Mouse (Mus musculus): ENCODE measurements around the gene Nsl1. TPM values are rescaled to one million over a fixed set of nuclear protein-coding genes. Genes with fewer than 3 reads are reported as not detected.
"Not testable (repeated sequence)": the region's sequence is repeated elsewhere in the genome, so short reads cannot be mapped to it uniquely, and the experiment has no call there.

Gene Nsl1
- 10.2 and 10.8 TPM in 2 replicates for polyA plus RNA-seq (2015; fragmentation: Nextera tagmentation; extraction: Ambion mirVana)

DNA sequence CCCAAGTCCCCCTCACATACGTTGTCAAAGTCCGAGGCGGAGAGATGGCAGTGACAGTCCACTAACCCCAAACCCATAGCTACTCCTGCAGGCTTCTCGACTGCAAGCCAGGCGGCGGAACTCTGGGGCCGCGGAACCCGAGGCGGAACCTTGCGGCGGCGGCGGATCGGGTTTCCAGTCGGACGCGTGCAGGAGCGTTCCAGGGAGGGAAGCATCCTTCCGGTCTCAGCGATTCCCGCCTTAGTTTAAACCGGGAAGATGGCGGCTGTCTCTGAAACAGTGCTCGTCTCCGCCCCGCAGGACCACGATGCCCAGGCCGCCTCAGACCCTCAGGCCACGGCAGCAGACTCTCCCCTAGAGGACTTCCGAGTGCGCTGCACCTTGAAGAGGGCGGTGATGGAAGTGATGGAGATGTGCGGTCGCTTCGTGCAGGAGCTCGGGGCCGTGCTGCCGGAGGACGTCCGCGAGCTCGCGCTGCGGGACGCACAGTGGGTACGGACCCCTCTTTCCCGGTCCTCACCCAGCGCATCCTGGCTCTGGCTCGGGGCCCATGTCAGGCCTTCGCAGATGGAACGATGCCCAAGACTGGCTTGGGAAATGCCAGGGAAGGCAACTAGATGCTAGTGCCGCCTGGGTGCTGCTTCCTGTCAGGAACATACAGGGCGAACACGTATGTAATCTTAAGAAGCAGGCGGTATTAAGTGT is at the start of gene Nsl1, which contains the start of gene Tatdn3:
TSS of gene Nsl1 (plus strand) at position 232 of the 705 bp plus-strand sequence.
TSS of gene Tatdn3 (minus strand) at position 152 of the 705 bp plus-strand sequence.
- WGBS: under 1% methylated on average over 56 of the region's 56 CpGs
- peak within 1 kb of the TSS; percentile 82 for H3K4me2 ChIP-seq (replicated peaks)
- no peaks in the 10 kb centered on the region for H3K27me3 ChIP-seq
- H3K27ac ChIP-seq: peak within 1 kb of the TSS; percentile 60; the same call in 1 of the 2 replicates
- H3K9ac ChIP-seq (replicated peaks): peak within 1 kb of the TSS; percentile 81
- H3K4me1 ChIP-seq (replicated peaks): peaks cover 18% of the 10 kb centered on the region
- ATAC-seq: peak; percentile 96
- peak within 1 kb of the TSS; percentile 88 for H3K4me3 ChIP-seq (replicated peaks)
- H3K9me3 ChIP-seq: no peaks in the 10 kb centered on the region
- 0 out of 2 replicates have a peak, but pooled peaks cover 4% of the 10 kb centered on the region for H3K36me3 ChIP-seq

GRCm38 (mm10) chr1:191014271-191014670 is 48.5 kb upstream of the Nsl1 start:
- Histone ChIP-seq H3K4me3 (replicated peaks) (no peak overlapping the region), H3K4me2 (replicated peaks) (no peak overlapping the region), H3K9ac (replicated peaks) (no peak overlapping the region), H3K27me3 (no peaks in the 10 kb centered on the region), H3K9me3 (no peaks in the 10 kb centered on the region), H3K36me3 (peaks cover 54% of the 10 kb centered on the region), H3K27ac (no peak overlapping the region), H3K4me1 (replicated peaks) (no peaks in the 10 kb centered on the region)
- no peak for ATAC-seq
- 93% methylated on average over 3 of the region's 3 CpGs for WGBS

DNA sequence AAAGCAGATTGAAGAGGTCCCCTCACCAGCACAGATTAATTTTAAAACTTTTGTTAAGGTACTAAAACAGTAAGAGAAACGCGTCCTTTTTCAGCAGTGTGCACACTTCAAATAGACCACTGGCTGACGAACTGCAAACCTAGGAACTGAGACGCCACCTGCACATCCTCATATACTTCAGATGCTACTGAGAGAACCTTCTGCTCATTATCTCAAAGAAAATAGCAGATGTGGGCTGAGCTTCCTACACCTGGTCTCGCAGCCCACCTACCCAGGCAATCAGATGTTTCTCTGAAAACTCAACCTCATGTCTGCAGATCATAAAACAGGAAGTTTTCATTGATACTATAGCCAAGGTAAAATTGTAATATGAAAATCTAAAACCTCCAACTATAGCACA is 43.0 kb upstream of the Nsl1 start:
- no peak overlapping the region for H3K27ac ChIP-seq
- WGBS: 94% methylated on average over 5 of the region's 5 CpGs
- H3K27me3 ChIP-seq: no peaks in the 10 kb centered on the region
- no peak for ATAC-seq
- H3K9me3 ChIP-seq: no peaks in the 10 kb centered on the region
- H3K4me2 ChIP-seq (replicated peaks): no peak overlapping the region
- H3K36me3 ChIP-seq: peaks cover 15% of the 10 kb centered on the region
- peaks cover 5% of the 10 kb centered on the region for H3K4me1 ChIP-seq (replicated peaks)
- no peak overlapping the region for H3K4me3 ChIP-seq (replicated peaks)
- H3K9ac ChIP-seq (replicated peaks): no peak overlapping the region

- H3K4me2 ChIP-seq (replicated peaks): no peak overlapping the region
- ATAC-seq: no peak
- H3K4me3 ChIP-seq (replicated peaks): no peak overlapping the region
- no peaks in the 10 kb centered on the region for H3K27me3 ChIP-seq
- no peaks in the 10 kb centered on the region for H3K9me3 ChIP-seq
- H3K9ac ChIP-seq (replicated peaks): no peak overlapping the region
- peaks cover 12% of the 10 kb centered on the region for H3K36me3 ChIP-seq
- H3K27ac ChIP-seq: no peak overlapping the region
- WGBS: 90% methylated on average over 3 of the region's 3 CpGs
- H3K4me1 ChIP-seq (replicated peaks): peaks cover 11% of the 10 kb centered on the region
Observed at GRCm38 (mm10) chr1:191020217-191020924, 42.4 kb upstream of the Nsl1 start.

DNA sequence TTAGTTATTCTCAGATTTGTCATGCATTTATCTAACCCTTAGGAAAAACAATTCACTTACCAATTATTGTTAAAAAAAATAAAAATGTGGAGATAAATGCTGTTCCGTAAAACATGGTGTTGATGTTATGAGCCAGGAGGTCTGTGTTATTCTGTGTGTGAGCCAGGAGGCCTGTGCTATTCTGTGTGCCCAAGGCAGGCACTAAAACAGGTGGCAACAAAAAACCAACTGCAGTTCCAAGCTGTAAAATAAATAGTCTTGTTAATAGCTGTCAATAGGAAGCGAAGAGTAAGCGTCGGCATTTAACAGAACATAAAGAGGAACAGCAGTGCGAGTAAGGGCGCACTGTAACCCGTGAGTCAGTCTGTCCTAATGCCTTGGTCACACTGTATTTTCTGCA is 41.8 kb upstream of the Nsl1 start:
- Histone ChIP-seq H3K36me3 (peaks cover 12% of the 10 kb centered on the region), H3K4me2 (replicated peaks) (no peak overlapping the region), H3K27me3 (no peaks in the 10 kb centered on the region), H3K27ac (no peak overlapping the region), H3K9ac (replicated peaks) (no peak overlapping the region), H3K9me3 (no peaks in the 10 kb centered on the region), H3K4me1 (replicated peaks) (peaks cover 12% of the 10 kb centered on the region), H3K4me3 (replicated peaks) (no peak overlapping the region)
- whole genome bisulfite sequencing: 92% methylated on average over 7 of the region's 7 CpGs
- no peak for ATAC-seq

GRCm38 (mm10) chr1:191023140-191023539 is 39.7 kb upstream of the Nsl1 start:
- H3K4me1 ChIP-seq (replicated peaks): peaks cover 20% of the 10 kb centered on the region
- no peak overlapping the region for H3K27ac ChIP-seq
- ATAC-seq: no peak
- no peaks in the 10 kb centered on the region for H3K27me3 ChIP-seq
- H3K9ac ChIP-seq (replicated peaks): no peak overlapping the region
- H3K4me3 ChIP-seq (replicated peaks): no peak overlapping the region
- H3K36me3 ChIP-seq: peaks cover 12% of the 10 kb centered on the region
- no peak overlapping the region for H3K4me2 ChIP-seq (replicated peaks)
- 94% methylated on average over 2 of the region's 2 CpGs for WGBS
- H3K9me3 ChIP-seq: no peaks in the 10 kb centered on the region

DNA sequence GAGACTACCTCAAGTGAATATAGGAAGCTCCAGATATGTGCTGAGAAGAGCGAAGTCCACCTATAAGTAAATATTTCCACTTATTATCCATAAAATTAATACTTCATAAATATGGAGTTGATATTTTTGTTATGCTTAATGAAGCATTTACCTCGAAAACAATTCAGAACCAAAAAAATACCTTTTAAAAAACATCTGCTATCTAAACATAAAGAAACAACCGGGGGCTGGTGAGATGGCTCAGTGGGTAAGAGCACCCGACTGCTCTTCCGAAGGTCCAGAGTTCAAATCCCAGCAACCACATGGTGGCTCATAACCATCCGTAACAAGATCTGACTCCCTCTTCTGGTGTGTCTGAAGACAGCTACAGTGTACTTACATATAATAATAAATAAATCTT is 39.0 kb upstream of the Nsl1 start:
- H3K4me2 ChIP-seq (replicated peaks); H3K4me3 ChIP-seq (replicated peaks); H3K27ac ChIP-seq; ATAC-seq; H3K9ac ChIP-seq (replicated peaks); H3K9me3 ChIP-seq; H3K27me3 ChIP-seq: not testable (repeated sequence)
- Histone ChIP-seq H3K4me1 (replicated peaks) (peaks cover 20% of the 10 kb centered on the region), H3K36me3 (peaks cover 12% of the 10 kb centered on the region)
- whole genome bisulfite sequencing: 92% methylated on average over 5 of the region's 6 CpGs

- Histone ChIP-seq H3K36me3 (peaks cover 7% of the 10 kb centered on the region; the same call in 1 of the 2 replicates), H3K4me1 (replicated peaks) (peaks cover 20% of the 10 kb centered on the region), H3K9ac (replicated peaks) (peak overlapping the region; percentile 93), H3K4me2 (replicated peaks) (peak overlapping the region; percentile 98), H3K27ac (peak overlapping the region; percentile 86), H3K9me3 (no peaks in the 10 kb centered on the region), H3K4me3 (replicated peaks) (peak overlapping the region; percentile 76), H3K27me3 (no peaks in the 10 kb centered on the region)
- 2% methylated on average over 69 of the region's 69 CpGs for WGBS
- ATAC-seq: peak; percentile 71; the same call in 1 of the 2 replicates
Observed at GRCm38 (mm10) chr1:191025016-191026012, 37.5 kb upstream of the Nsl1 start.

GRCm38 (mm10) chr1:191026021-191026713 is 36.6 kb upstream of the Nsl1 start, which contains the start of gene Flvcr1:
TSS of gene Flvcr1 (minus strand) at chr1:191026158.
- H3K27ac ChIP-seq: peak within 1 kb of the TSS; percentile 93
- under 1% methylated on average over 50 of the region's 50 CpGs for WGBS

DNA sequence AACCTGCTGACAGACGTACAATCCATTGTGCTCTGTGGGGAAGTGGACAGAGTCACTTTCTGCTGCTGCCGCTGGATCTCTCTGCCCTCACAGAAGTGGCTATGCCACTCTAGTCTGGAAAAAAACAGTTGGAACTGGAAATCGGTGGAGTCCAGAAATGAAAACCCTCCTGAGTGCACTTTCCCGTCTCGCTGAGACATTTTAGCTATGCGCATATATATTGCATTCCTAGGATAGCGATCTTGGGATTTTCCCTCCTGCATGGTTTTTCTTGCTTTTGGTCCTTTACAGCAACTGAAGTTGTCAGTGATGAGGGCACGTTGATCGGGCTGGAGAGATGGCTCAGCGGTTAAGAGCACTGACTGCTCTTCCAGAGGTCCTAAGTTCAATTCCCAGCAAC is 32.6 kb upstream of the Nsl1 start:
- H3K4me2 ChIP-seq (replicated peaks): no peak overlapping the region
- no peak overlapping the region for H3K4me3 ChIP-seq (replicated peaks)
- peaks cover 11% of the 10 kb centered on the region for H3K4me1 ChIP-seq (replicated peaks)
- H3K36me3 ChIP-seq: no peaks in the 10 kb centered on the region
- 60% methylated on average over 10 of the region's 10 CpGs for WGBS
- ATAC-seq: no peak
- H3K9ac ChIP-seq (replicated peaks): no peak overlapping the region
- H3K9me3 ChIP-seq: no peaks in the 10 kb centered on the region
- no peak overlapping the region for H3K27ac ChIP-seq
- no peaks in the 10 kb centered on the region for H3K27me3 ChIP-seq

More at GRCm38 (mm10) chr1:191026021-191026713, 36.6 kb upstream of the Nsl1 start, which contains the start of gene Flvcr1:
- Histone ChIP-seq H3K36me3 (peaks cover 7% of the 10 kb centered on the region; the same call in 1 of the 2 replicates), H3K4me1 (replicated peaks) (peaks cover 20% of the 10 kb centered on the region), H3K9me3 (no peaks in the 10 kb centered on the region), H3K4me2 (replicated peaks) (peak within 1 kb of the TSS; percentile 98), H3K9ac (replicated peaks) (peak within 1 kb of the TSS; percentile 93), H3K4me3 (replicated peaks) (peak within 1 kb of the TSS; percentile 76), H3K27me3 (no peaks in the 10 kb centered on the region)
- ATAC-seq: peak; percentile 99

GRCm38 (mm10) chr1:191030922-191031425 is 31.8 kb upstream of the Nsl1 start:
- H3K4me1 ChIP-seq (replicated peaks); H3K4me2 ChIP-seq (replicated peaks); H3K9ac ChIP-seq (replicated peaks); H3K4me3 ChIP-seq (replicated peaks); H3K36me3 ChIP-seq; H3K9me3 ChIP-seq; H3K27me3 ChIP-seq; ATAC-seq; H3K27ac ChIP-seq: not testable (repeated sequence)
- 81% methylated on average over 6 of the region's 6 CpGs for WGBS
